Mouse (Mus musculus) small intestine, adult 2 months (tissue): ENCODE results near the gene Togaram1.

ENCODE experiments used
- CTCF ChIP-seq: fragments of 200-500 bp; IDR thresholded peaks from 2 replicates; pipeline ENCODE4 v1.5.1; 2012; ENCODE audit warnings: low read depth, mild to moderate bottlenecking, control low read depth, inconsistent platforms, low read length, moderate library complexity, mixed read lengths; ENCODE audit not compliant: insufficient replicate concordance, insufficient read length; ENCODE audit errors: extremely low read depth
- POLR2A ChIP-seq: fragments of 200-500 bp; IDR thresholded peaks from 2 replicates; pipeline ENCODE4 v1.6.1; 2012; ENCODE audit warnings: low read depth, mild to moderate bottlenecking, control low read depth, inconsistent platforms, low read length, moderate library complexity

DNA sequence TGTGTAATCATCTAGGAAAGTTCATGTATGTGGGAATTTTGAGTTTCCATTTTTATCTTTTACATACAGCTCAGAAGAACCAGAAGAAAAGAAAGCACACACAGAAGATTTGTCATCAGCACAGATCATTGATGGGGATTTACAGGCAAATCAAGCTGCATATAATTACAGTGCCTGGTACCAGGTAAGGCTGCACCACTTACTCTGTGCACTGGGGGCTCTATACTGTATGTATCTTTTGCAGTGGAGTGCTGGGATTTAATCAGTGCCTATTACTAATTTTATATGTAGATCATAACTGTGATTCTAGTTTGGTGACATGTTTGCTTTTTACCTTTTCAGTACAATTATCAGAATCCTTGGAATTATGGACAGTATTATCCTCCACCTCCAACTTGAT lies 95.5 kb downstream of the Togaram1 start:
- TF ChIP-seq CTCF = no peak
- TF ChIP-seq POLR2A = no peak
